Mouse (Mus musculus): ENCODE measurements around the gene Il18r1.

DNA sequence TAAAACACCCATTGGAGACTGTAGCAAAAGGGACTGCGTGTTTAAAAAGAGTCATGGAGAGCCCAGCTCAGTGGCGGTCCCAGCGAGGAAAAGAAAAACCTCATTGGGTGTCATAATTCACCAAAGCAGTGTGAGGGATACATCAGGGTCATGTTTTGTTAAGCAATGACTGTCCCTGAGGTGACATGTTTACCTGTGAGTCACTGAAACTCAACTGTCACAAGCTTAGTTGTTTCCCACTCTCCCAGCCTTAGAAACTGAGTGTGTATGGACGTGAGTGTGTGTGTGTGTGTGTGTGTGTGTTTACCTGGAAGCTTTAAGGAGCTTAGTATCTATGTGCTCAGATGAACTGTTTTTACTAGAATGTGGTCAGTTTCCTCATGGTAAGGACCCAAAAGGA lies 2.0 kb downstream of the Il18r1 start:
- TF ChIP-seq CTCF (IDR thresholded peaks at IDR 0.05; ENCODE audit: borderline replicate concordance, control insufficient read depth, extremely low read depth, insufficient read depth, low read length, poor library complexity) (no peak), POLR2A (IDR thresholded peaks at IDR 0.05; ENCODE audit: control insufficient read depth, extremely low read depth, insufficient read depth, low read length, poor library complexity) (no peak)

Data from thymus, adult 2 months (tissue).